Mouse (Mus musculus) cerebral cortex, adult 2 months (tissue): ENCODE measurements around the gene Gusb.

Experiments used
- WGBS: fragments of 180-500 bp; shearing (Covaris S2); methylation state at CpG from one replicate; pipeline ENCODE4 v1.1.7; 2018; 5-methylcytosine and 5-hydroxymethylcytosine counted together

Gene Gusb

DNA sequence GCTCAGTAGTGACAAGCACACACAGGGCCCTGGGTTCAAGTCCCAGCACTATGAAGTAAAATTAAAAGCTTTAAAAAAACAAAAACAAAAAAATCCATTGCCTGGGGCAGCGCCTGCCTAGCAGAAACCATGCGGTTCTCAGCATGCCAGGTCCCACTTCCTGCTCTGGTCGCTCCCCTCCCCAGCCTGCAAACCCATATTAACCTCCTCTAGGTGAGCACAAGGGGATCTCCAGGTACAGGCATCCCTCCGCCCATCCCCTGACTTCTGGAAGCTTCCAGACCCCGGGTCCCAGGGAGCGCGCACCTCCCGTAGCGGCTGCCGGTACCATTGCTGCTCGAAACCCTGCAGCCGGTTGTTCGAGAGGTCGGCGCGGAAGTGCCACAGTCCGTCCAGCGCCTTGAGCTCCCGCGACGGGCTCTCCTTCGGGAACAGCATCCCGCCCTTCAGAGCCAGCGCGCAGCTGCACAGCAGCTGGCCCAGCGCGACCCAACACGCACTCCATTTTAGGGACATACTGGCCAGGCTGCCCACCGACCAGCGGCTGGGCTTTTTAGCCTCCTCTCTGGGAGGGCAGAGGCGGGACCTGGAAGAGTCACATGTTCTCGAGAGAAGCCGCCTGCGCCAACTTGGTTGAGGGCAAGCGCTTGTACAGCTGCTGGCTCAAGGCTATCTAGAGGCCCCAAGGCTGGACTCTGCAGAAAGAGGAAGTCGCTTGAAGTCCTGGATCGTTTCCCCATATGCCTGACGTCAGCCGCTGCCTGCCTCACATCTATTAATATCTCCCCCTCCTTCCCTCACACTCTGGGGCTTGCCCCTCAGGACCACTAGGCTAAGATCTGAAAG is at the start of gene Gusb:
TSS of gene Gusb (minus strand) at position 749 of the 846 bp plus-strand sequence.
- 1% methylated on average over 39 of the region's 39 CpGs for WGBS

DNA sequence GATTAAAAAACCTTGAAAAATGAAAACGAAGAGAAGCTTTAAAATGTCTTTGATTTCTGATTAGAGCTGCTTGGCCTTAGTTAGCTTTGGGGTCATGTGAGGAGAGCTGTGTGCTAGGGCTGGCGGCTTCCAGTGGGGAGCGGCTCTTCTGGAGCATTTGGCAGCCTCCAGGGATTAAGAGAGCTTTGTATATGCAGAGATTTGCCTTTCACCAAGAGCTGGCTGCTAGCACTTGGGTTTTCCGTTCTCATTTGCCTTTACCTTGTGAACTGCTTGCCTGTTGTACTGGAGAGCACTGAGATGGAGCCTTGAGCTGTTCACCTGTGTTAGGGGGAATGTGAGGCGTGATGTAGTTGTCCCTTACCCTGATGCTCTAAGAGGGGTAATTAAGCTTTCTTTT is 49.7 kb upstream of the Gusb start:
- 33% methylated on average over 5 of the region's 5 CpGs for WGBS

DNA sequence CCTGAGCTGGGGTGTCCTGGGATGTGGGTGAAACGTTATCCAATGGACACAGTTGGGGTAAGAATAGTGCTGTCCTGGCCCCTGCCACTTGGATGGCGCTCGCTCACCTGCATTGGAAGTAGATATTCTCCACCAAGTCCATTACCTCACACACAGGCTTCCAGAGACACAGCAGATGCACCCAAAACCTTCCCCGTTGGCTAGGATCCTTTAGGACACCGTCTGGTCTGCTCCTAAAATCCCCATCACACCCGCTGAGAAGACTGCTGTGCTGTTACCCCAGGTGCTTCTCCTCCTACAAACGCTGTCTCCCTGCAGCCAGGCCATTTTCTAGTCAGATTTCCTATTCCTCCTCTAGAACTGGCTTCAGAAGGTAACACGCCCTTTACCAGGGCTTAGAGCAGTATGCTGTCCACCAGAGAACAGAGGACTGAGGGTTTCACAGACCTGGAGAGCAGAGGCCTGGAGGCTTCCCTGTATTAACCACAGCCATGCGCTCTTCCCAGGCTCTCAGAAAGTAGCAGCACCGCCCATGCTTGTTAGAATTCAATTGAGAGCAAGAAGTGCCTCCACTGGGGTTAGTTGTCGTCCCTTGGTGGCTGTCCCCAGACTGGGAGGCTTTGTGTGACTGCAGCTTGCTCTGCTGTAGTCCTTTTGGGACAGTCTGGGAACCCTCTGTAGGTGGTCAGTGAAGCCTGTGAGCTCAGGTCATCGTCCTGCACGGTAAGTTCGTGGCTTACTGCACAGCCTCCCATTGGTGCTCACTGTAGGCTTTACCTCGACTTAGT is 48.4 kb upstream of the Gusb start:
- 86% methylated on average over 15 of the region's 15 CpGs for WGBS

DNA sequence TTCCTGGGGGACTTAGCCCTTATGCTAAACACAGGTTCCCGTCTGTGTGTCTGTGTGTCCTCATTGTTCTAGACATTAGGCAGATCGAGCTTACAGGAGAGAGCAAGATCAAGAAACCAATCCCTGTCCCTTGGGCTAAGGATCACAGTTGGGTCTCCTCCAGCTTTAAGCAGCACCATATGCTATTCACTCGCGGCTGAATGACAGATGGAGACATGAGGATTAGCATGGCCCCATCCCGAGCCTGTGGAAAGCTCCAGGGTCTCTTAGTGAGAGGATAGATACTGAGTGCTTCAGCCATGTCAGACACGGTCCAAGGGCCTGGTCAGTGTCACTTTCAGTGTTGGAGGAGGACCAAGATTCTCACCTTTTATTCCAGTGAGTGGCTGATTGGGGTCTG is 47.6 kb upstream of the Gusb start:
- 62% methylated on average over 6 of the region's 6 CpGs for WGBS

DNA sequence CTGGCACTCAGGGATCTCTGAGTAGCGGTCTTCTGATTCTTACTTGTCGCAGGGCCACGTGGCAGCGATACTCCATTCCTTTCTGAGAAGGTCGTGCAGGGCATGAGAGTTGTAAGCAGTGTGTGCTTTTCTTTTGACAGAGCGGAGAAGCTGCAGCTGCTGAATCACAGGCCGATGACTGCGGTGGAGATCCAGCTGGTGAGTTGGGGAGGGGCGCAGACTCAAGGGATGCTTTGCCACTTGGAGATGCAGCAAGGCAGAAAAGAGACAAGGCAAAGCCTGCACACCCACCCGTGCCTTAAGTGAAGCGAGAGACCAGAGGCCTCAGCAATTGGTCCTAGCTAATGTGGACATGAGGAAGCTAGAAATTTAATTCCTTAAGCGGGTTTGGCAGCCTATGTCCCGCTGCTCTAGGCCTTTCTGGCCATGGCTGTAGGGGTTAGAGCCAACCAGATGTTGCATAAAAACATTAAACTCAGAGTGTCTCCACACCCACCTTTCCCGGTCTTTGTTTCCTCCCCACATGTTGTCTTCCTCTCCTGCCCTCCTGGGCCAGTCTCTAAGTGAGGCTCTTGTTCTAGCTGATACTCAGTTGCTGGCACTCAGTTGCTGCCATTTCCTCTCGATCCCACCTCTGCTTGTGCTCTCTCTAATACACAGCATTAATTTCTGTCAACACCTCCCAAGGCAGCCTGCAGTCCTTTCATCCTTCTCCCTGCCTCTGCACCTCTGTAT is 46.1 kb upstream of the Gusb start:
- WGBS, result 62% methylated on average over 15 of the region's 15 CpGs

DNA sequence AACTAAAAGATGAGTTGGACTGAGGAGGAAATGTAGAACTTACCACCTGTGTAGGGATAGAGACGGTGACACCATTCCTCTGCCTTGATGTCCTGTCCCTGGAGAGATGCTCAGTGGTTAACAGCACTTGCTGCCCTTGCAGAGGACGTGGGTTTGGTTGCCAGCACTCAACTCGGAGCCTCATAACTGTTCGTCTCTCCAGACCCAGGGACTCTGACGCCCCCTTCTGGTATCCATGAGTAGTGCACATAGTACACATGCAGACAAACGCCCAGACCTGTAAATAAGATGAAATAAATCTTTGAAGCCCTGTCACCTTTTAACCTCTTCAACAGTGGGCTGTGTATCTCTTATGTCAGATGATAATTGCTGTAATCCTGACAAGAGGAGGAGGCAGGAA is 44.2 kb upstream of the Gusb start:
- WGBS, result 82% methylated on average over 6 of the region's 6 CpGs

DNA sequence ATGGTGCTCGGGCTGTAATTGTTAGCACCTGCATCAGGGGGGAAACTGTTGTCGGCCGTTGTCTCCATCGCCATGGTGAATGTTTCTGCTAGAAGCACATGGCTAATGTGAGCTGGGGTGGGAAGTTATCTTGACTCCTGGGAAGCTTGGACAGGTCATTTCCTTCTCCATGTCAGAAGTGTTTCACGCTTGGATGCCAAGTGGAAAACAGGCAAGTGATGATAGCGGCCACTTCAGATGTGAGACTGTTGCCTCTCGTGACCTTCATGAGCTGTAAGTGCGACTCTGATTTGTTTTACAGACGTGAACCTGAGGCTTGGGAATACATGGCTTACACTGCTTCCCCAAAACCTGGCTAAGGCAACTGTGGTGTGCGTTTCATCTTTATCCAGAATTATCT is 43.7 kb upstream of the Gusb start:
- 94% methylated on average over 10 of the region's 10 CpGs for WGBS

DNA sequence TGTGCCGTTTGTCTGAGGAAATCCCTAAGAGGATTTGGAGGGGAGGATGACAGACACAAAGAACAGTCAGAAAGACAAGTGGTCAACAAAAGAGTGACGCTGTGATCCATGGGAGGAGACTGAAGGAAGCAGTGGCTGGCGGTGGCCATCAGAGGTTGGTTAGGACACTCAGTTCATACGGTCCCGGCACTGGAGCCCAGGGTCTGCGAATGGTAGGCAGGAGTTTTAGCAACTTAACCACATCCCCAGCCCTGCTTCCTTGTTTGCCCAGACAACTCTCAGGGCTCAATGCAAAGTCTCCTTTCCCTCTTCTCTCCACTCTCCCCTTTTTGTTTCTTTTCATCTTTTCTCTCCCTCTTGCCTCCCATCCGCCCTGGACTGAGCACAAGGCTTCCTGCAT is 43.3 kb upstream of the Gusb start:
- WGBS, result 88% methylated on average over 7 of the region's 7 CpGs

DNA sequence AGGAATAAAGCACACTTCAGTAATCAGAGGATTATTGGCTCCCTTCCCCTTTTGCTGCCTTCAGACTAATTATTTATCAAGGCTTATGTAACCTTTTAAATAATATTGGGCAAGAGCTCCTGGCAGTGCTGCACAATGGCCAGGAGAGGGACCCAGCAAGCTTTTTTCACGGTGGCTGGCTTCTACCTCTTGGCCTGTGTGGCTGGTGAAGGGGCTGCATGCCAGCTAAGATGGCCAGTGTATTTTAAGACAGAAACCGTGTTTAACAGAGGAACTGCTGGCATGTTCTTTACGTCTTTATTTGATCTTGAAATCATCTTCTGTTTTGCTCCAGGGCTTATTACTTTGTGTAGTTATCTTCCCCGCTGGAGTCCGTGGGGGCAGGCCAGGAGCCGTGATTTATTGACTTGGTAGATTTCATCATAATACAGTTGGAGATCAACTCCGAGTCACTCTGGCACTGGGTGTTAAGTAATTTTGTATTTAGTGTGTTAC is 41.4 kb upstream of the Gusb start:
- WGBS, result 42% methylated on average over 7 of the region's 7 CpGs

DNA sequence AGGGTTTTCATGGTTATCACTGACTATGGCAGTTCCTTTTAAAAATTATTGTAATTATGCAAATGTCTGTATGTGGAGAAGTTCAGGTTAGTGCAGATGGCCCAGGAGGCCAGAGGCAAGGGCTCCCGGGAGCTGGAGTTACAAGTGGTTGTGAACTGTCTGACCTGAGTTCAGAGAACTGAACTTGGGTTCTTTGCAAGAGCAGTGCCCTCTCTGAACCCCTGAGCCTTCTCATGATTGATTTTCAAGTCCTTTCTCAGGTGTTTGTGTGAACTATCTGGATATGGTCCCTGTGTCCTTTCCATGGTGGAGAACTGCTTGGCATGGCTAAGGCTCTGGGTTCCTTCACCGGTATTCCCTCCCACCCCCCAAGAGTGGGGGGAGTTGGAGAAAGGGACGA is 40.9 kb upstream of the Gusb start:
- WGBS, result 55% methylated on average over 3 of the region's 3 CpGs

DNA sequence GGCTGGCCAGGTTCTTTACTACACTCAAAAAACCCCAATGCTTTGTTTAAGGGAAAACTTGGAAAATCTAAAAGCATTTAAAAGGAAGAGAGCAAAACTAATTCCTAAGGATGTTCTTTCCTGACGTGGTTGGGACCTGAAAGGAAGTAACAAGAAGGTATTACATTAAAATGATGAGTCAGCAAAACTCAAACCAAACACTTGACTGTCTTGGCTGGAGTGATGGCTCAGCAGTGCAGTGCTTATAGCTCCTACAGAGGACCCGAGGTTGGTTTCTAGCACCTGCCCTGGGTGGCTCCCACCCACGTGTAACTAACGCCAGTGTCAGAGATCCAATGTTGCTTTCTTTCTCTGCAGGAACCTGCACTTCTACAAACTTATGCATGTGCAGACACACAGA is 38.4 kb upstream of the Gusb start:
- WGBS, result 75% methylated on average over 4 of the region's 4 CpGs

DNA sequence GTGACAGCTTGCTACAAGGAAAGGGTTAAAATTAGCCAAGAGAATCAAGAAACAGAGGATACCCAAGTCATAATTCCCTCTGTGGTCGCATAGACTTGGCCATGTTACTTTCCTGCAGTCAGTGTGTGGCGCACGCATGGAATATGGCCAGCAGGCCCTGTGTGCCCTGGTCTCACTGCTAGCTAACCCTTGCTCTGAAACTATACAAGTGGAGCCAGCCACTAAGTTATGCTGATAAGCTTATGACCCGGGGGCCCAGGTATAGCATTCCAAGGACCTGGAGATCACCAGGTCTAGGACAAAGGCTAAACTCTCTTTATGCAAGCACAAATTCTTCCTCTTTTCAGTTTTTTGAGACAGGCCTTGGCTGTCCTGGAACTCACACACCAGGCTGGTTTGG is 37.9 kb upstream of the Gusb start:
- WGBS, result 92% methylated on average over 4 of the region's 4 CpGs

DNA sequence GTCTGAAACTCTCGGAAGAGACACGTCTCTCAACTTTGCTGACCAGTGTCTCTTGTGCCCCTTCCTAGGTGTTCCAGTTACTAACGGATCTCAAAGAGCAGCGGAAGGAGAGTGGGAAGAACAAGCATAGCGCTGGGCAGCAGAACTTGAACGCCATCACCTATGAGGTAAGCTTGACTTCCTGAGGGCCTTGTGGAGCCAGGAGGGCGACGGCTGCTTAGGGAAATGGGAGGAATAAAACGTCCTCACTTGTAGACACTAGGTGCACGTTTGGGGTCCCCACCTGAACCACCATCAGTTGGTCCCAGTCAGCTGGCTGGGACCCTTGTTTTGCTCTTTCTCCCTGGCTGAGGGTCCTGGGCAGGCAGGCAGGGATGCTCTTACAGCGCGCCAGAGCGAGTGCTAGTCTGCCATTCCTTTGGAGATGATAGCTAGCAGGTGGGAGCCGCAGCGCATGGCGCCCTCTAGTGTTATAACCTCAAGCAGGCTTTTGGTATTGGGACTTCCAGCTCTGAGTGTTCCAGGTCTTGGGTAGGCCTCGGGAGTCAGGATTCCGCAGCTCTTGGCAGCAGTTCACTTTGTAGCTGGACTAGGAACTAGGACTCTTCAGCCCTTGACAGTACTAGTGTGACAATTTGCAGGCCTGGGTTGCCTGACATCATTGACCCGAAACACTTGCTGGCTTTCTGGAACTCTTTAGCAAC is 35.1 kb upstream of the Gusb start:
- WGBS, result 71% methylated on average over 19 of the region's 19 CpGs

DNA sequence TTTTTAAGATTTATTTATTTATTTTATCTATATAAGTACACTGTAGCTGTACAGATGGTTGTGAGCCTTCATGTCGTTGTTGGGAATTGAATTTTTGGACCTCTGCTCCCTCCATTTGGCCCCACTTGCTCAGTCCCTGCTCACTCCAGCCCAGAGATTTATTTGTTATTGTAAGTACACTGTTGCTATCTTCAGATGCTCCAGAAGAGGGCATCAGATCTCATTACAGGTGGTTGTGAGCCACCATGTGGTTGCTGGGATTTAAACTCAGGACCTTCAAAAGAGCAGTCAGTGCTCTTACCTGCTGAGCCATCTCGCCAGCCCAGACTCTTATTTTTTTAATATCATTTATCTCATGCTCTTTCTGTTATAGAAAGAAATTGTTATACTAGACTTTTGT is 33.5 kb upstream of the Gusb start:
- 72% methylated on average over 2 of the region's 2 CpGs for WGBS

DNA sequence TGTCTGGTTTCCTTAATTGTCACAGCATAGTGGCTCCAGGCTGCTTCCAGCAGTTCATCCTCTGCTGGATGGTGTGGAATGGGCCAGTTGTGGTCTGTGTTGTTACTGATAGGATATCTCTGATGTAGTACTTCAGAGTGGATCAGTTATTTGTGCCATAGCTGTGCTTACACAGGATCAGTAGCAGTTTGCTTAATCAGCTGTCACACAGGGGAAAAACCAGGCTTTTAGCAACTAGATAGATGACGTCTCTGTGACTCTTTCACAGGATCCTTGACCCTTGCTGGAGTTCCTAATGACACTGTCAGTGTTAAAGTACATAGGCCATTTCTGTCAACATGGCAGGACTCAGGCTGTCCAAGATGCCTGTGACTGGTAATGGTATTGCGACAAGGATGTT is 31.0 kb upstream of the Gusb start:
- whole genome bisulfite sequencing, result 95% methylated on average over 2 of the region's 2 CpGs

DNA sequence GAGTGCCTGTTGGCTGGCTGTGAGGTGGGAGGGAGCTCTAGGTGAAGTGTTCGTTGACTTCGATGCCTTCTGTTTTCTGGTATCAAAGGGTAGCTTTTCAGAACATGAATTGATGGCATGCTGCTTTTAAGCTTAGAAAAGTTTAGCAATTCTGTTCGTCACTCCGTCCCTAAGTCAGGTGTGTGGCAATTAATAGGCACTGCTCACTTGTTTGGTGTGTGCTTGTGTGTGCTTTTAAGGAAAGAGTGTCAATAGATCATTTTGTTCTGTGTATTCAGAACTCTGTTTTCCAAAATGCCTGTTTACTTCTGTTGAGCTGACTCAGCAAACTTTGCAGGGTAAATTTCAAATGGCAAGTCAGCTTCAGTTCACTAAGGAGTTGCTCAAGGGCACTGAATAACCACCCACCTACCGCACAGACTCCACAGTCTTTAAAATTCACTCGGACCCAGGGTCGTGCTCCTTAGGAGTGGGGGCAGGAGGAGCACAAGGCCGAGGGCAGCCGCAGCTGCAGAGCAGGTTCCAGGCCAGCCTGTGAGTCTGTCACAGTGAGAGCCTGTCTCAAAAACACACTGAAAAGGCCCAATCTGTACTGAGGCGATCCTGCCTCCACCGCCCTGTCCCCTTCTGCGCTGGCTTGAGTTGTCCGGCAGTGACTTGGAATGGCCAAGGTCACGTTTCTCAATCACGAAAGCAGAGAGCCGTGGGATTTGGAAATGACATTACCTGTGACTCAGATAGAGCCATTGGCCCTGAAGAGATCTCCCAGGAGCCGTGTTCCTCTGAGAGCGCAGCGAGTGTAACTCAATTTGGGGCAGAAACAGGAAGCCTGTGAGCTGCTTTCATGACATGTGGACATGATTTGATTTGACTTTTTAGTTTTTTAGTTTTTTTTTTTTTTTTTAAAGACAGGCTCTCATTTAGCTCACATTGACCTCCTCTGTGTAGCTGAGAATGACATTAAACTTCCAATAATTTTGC is 28.9 kb upstream of the Gusb start:
- 93% methylated on average over 19 of the region's 19 CpGs for WGBS

DNA sequence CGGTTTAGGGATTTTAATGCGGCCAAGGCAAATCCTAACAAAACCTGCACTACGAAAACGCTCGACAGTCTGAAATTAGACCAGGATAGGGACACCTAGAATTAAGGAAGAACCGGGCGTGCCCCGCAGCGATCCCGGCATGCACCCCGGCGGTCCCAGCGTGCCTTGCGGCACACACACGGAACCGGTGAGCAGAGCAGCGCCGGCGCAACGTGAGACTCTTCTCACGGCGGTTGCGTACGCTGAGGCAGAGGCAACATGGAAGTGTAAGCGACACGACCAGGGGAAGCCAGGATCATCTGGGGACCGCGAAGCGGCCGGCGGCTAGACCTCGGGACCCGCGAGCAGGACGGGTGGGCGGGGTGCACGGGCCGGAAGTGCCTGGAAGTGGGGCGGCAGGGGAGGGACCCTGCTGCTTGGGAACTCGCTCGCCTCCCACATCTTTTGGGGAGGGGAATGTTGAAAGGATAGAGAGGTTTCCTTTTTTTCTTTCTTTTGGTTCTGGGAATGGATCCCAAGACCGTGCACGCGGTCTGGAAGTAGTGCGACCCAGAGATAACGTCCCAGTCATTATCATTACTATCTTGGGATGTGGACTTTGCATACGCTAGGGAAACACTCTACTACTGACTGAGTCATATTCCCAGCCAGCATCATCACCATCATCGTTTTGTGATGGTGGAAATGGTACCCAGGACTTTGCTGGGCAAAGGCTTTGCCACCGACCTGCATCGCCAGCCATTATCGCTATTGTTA is 26.5 kb upstream of the Gusb start, which contains the start of the genes Asl and Crcp:
TSS of gene Asl (minus strand) at position 106 of the 756 bp plus-strand sequence.
TSS of gene Crcp (plus strand) at position 149 of the 756 bp plus-strand sequence.
- WGBS, result 3% methylated on average over 51 of the region's 51 CpGs

DNA sequence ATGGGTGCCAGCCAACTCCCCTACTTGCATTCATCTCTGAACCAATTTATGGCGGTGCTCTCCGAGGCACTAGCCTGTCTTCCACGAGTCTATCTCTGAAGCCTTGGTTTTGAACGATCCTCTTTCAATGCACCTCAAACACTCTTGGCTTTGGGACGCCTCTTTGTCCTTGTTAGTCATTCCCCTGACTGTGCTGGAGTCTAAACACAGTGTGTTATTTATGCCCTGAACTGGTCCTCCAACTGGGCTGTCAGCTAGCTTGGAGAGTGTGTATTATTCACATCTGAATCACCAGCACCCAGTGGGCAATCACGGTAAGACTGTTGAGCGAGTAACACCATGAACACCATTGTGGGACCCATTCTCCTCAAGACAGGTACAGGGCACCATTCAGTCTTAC is 24.8 kb upstream of the Gusb start:
- 76% methylated on average over 7 of the region's 7 CpGs for WGBS

DNA sequence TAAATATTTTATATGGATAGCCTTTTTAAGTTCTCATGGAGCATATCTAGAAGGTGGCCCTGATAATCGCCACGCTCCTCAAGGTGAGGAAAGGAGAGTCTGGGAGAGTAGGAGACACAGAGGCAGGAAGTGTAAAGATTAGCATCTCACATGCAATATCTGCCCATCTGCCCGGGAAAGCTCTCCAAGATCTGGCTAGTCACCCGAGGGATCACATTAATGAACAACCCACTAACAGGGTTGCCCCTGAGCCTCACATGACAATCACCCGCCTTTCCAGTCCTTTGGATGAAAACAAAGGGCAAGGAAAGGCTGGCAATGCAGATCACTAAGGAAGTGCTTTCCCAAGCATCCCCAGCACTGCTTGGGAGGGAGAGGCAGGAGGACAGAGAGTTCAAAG is 24.3 kb upstream of the Gusb start:
- 68% methylated on average over 5 of the region's 5 CpGs for WGBS
